Mouse (Mus musculus): Measurements from ENCODE around the gene Camsap2.

Camsap2 gene

DNA sequence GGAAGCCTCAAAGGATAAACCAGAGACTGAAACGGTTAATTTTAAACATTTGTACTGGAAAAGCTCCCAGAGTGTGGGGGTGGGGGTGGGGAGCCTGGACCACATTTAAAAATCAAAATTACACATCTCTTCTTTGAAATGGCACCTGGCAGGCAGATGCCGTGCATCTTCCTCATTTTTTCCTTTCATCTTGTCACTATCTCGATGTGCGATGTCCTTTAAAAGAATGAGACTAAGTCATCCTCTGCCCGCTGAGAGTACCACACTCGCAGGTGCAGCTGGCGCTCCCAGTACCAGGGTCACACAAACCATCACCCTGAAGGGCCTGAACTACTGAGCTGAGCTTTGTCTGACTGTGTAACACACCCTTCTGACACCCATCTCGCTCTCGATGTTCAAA, 87.4 kb downstream of the Camsap2 start:
- no peak for DNase-seq (ENCODE audit: low spot score)

DNA sequence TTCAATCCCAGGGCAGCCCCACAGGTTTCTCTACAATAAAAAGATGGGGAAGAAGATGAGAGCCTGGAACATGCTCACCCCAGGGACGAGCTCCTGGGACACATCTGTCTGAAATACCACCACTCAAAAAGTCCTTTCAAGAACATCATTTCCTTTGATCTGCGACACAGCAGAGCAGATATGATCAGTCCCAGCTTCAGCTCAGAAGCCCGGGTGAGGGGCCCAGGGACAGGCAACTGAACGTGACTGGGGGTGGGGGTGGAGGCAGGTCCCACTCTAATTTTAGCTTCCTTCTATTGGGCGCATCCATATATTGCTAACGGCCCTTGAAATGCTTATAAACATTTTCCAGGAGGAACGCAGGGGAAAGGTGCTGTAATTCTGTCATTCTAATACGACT, 90.2 kb downstream of the Camsap2 start:
- no peak for DNase-seq (ENCODE audit: low spot score)

DNA sequence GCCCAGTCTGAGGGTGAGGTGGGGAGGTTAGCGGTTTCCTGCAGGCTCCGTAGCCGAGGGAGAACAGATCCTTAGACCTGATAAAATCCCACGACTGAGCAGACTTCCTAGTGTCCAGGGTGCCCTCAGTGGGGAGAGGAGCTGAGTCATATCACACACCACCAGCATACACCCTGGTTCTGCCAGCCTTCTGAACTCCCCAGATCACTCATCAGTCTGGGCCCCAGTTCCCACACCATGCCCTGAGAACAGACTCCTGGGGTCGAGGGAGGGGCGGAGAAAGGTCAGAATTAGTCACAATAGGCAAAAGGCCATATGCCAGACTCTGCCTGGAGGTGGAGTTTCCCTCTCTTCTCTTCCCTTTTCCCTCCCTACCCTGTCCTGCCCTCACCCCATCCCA, 90.7 kb downstream of the Camsap2 start:
- DNase-seq (ENCODE audit: low spot score), result no peak

DNA sequence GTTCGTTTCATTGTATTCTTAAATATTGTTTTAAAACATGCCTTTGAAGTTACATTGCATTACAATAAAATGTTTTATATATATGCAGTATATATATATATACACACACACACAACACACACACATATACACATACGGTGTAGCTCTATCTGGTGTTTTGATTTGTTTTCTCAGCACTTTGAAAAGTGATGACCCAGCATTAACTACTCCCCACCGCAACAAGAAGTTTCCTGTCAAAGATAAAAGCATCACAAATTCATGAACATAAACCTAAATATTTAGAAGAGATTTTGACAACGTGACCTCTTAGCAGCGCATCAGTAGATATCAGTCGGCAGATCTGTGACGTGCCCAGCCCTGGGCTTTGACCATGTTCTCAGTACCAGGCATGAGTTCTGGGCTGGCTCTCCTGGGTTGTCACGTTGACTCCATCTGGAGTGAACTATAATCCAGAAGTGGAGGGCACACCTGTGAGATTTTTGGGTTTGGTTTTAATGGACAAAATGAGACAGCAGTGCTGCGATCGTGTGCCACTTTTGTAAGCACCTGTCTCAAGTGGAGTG, 91.3 kb downstream of the Camsap2 start:
- no peak for DNase-seq (ENCODE audit: low spot score)

DNA sequence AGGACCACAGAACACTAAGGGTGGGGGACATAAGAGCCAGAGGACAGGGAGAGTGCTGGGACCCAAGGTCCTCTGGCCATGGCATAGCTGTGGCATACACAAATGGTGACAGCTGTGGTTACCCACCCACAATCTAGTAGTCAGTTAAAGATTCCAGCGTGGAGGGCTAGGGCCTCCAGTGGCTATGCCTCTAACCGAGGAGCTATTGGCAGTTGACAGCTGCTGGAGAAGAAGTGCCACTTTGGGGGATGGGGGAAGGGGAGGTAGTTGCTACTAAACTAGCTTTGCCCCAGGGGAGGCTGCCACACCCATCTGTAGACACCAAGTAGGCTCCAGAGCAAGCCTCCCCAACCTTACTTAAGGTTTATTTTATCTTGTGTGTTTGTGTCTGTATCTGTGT, 92.4 kb downstream of the Camsap2 start:
- DNase-seq (ENCODE audit: low spot score), result no peak

DNA sequence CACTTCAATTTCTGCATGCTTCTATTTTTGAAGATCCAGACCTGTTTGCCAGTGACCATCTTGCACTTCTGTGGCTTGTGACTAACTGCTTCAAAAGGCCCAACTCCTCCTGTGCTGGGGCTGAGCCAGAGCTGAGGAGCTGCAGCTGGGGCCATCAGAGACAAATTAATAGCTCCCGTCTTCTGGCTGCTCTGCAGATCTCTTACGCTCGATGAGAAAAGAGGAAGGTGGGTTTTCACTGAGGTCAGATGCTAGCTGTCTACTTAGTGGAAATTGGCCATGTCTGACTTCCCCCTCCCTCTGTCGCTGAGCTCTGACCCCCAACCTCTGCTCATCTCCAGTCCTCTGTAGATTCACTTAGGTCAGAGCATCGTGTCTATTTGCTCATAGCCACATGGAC, 96.2 kb downstream of the Camsap2 start:
- no peak for DNase-seq (ENCODE audit: low spot score)

DNA sequence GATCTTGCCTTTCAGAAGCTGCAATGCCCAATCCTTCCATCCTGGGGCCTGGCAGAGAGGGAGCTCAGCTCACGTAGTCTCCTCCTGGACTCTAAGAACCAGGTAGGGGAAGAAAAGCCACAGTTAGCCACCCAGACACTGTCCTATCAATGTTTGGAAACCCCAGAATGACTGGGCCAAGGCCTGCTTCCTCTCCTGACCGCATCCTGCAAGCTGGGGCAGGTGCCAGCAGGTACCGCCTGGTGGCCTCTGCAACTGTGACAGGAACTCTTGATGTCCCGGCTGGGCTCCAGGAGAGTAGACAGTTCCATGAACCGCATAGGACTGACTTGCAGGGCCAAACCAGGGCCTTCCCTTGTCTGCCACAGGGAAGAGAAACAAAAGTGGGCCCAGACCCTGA, 98.5 kb downstream of the Camsap2 start:
- no peak for DNase-seq (ENCODE audit: low spot score)

DNA sequence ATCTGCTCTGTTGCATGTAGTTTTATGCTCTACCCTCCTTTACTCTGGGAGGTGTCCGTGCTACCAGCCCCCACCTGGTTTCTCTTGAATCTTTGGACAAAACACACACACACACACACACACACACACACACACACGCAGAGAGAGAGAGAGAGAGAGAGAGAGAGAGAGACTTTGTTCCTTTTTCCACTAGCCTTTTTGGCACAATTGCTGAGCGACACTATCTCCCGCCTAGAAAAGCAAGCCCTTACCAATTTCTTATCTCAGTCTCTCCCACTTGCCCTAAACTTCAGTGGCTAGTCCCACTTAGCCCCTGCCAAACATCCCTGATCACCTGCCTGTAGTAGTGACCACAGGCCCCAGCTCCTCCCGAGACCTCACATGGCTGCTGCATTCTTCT, 101.4 kb downstream of the Camsap2 start:
- DNase-seq (ENCODE audit: low spot score), result no peak

DNA sequence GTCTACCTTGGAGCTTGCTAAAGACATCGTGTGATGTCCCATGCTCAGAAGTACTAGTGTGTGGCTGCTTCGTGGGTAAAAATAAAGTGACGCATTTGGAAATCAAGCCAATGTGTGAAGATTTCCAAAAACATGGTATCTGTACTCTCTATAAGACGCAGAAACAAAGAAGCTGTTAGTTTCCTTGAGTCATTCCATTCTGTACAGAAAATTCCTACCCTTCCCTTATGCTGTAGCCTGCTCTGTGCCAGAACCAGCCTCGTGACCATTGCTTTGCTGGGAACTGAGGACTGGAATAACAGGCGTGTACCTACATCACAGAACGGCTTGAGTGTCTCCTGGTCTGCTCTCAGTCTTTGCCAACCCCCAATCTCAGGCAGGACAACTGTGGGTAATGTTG, 104.1 kb downstream of the Camsap2 start:
- DNase-seq (ENCODE audit: low spot score), result no peak

DNA sequence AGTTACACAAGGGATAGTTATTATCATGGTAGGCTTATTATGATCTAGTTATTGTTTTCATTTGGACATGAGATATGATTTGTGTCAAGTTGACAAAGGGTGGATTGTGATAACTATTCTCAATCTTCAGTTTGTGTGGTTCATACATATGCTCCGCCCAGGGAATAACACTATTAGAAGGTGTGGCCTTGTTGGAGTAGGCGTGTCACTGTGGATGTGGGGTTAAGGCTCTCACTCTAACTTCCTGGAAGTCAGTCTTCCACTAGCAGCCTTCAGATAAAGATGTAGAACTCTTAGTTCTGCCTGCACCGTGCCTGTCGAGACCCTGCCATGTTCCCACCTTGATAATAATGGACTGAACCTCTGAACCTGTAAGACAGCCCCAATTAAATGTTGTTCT, 107.4 kb downstream of the Camsap2 start:
- no peak for DNase-seq (ENCODE audit: low spot score)

DNA sequence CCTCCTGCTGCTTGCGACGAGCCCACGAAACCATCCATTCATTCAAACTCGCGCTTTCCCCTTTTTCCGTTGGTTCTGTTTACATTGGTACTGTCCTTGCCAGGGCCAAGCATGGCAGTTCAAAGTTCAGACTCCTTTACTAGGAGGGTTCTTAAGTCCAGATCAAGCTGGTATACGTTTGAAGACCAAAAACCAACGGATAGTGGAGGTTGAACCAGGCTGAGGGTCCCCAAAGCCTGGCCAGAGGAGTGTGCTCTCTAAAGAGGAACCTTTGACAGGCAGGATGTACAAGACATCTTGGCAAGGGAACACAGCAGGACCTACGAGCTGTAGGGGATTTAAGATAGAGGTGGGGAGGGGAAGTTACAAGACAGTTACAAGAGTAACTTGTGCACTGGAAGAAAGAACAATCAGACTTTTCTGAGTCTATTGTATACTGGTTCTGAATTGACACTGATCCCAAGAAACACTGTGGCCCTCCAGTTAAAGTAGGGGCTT, 111.3 kb downstream of the Camsap2 start:
- DNase-seq (ENCODE audit: low spot score), result no peak

DNA sequence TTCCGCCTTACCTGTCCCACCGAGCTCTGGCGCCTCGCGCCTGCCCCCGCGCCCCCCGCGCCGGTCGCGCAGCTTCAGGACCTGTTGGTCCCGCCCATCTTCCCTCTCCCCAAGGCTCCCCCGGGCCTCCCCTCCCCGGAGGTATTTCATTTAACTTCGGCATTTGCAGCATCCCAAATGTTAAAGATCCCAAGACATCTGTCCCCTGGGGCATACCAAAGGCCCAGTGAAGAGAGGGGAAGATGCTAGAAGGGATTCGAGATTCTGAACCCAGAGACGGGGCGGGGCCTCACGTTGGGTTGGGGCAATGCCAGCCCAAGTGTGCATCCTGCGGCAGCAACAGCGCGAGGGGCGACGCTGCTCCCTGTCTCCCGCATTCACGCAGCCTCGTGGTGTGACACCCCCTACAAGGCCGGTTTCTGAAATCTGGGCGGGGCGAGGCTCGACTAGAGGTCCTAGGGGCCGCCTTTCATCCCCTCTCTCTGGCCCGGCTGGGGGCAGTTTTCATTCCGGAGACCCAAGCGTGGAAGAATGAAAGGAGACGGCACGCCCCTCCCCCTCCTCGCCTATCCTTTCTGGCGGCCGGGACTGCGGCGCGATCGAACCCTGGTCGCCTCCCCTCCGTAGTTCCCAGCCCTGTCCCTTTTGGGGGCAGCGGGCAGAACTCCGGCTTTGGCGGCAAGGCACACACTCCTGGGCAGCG, 111.9 kb downstream of the Camsap2 start, which contains the start of gene Inava:
TSS of gene Inava (minus strand) at position 373 of the 703 bp plus-strand sequence.
- peak; percentile 89 for DNase-seq (ENCODE audit: low spot score)

DNA sequence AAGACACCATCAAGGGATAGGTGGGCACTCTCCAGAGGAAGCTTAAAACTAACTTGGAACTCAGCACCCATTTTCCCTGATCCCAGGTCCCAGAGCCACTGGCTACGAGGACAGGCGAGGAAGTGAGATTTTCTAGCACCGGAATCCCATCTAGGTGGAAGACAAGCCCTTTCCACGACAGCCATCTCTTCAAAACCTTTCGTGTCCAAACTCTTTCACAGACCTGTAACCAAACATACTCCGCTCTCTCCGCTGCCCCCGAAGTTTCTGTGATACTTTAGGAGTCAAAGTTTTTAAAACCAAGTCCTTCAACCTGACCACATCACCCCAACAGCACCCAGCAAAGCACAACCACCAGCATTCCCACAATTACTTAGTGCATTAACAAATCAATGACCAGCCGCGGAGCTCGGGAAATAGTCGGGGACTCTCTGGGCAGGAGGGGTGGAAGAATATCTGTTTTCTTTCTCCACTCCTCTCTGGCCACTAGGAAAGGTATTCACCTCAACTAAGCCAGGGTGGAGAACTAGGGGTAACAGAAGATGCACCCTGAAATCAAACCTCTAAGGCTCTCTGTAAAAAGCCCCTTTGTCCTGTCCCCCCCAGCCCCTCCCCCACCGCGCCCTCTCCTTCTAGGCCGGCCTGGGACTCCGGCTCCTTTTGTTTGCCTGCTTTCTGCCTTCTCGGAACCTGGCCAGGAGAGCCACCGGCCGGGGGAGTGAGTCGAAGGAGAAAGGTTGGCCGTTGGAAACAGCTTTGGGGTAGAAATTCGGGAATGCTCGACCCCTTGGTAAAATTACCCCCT, 112.7 kb downstream of the Camsap2 start:
- peak; percentile 43 for DNase-seq (ENCODE audit: low spot score)

DNA sequence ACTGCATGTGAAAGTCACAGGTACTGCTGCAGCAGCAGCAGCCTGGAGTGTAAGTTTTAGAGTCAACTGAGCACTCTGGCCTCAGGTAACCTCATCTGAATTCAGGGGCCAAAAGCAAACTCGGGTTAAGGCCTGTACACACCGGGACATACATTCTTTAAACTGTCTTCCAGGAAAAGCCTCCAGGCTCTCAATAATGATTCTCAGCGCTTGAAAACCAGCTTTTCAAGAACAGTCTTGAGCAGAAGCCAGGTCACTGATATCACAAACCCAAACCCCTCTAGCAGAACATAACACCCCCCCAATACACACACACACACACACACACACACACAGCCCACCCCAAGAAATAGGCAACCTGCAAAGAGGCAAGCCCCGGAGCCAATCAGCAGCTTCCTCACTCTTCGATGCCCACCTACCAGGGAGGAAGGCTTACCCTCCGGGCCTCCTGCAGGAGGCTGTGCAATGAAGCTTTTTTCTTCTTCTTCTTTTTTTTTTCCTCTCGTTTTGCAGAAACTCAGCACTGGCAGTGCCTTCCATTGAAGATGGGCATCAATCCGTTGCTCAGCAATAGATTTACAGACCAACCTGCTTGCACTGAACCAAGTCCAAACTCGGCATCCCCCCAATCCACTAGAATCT, 113.5 kb downstream of the Camsap2 start:
- DNase-seq (ENCODE audit: low spot score), result peak; percentile 29

DNA sequence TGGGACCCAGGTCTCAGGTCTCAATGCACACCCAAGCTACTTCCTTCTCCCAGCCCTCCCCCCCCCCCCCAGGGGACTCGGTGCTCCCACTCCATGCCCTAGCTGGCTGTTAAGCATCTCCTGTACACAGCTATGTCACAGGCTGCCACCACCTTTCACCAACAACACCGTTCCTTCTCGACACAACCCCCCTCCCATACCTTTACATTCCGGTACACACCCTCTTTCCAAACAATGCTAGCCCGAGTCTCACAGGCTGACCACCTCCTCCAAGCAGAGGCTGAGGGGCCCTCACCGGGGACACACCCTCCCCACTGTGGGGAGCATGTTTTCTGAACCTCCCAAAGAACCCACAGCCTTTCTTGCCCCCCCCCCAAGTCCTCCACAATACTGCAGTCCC, 114.3 kb downstream of the Camsap2 start:
- DNase-seq (ENCODE audit: low spot score), result peak; percentile 78

DNA sequence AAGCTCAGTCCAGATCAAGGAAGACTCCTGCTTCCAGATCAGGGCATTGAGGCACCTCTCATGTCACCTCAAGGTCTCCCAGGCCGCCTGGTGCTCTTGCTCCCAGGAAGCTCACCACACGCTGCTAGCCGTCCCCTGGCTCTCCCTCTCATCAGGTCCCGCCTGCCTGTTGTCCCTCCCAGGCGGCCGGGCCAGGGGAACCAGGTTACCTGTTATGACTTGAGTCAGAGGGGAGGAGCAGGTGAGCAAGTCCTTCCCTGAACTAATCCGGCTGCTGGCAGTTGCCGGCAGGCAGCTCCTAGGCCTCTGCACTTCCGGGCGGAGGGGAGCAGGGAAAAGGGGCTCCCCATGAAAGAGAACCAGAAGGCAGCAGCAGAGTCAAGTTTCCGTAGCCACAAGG, 115.7 kb downstream of the Camsap2 start:
- DNase-seq (ENCODE audit: low spot score), result peak; percentile 72

DNA sequence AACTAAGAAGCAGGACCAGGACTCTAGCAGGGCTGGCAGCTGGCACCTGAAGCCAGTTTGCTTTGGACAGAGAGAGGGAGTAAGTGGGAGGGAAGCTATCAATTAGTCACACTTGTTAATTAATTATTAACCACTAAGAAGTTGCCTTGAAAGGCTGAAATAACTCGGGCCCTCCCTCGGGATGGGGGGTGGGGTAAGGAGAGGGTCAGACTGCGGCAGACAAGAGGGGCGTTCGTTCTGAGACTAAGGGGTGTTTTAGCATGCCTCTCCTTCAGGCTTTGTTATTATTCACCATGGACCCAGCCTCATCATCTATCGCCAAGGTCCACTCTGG, 116.9 kb downstream of the Camsap2 start:
- peak; percentile 80 for DNase-seq (ENCODE audit: low spot score)

DNA sequence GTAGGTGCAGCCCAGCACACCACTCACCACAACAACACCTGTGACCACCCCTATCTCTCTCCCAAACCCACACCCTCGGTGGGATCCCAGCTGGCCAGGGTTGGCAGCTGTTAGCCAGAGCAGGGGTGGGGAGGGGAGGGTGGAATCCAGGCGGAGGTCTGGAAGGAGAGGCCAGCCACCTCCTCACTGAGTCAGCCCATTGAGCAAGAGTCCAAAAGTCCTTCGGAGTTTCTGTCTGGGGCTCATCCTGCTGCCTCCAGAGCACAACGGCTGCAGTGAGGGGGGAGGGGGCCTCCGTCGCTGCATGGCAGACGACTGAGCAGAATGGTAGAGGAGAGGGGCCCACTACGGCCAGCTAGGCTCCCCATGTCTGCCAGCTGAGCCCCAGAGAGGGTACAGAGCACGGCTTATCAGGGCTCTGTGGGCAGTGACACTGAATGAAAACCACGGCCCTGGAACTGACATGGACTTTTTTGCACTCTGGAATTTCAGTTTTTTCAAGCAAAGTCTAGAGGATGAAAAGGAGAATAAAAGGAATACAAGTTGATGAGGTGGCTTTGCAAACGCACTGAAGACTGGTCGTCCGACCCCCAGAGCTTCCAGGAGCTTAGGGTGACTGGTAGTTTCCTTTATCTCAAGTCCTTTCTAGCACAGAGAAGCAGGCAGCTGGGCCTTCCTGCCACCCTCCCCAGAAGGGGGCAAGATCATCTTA, 117.4 kb downstream of the Camsap2 start:
- DNase-seq (ENCODE audit: low spot score), result peak; percentile 90

DNA sequence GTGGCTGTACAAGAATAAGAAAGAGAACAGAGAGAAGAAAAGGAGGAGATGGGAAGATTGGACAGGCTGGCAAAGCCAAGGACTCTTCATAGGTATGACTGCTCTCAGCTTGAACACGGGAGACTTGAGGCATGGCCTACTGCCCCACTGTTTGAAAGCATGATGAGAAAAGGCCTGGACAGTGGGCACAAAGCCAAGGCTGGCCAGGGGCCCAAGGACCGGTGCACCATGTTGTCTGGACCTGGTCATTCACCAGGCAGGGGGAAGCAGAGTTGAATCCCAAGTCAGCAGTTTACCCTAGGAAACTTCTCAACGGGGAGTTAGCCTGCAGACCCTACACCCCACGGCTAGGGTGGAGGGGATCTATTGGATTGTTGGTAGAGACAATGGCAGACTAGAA, 118.0 kb downstream of the Camsap2 start:
- DNase-seq (ENCODE audit: low spot score), result no peak

DNA sequence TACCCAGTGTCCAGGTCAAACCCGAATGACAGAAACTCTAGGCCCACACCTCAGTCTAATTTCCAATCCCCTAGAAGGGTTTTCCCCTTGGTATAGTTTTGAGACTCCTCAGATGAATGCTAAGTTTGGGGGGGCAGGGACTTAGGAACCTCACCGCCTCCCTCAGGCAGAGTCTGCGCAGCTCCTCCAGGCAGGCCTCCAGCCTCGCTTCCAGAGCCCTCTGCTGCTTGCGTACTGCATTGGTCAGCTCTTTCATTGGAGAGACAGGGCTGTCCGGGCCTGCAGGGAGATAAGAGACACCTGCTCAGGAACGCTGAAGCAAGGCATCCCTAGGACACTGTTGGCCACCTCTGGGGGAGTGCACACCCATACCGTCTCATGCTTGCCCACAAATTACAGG, 119.3 kb downstream of the Camsap2 start:
- DNase-seq (ENCODE audit: low spot score), result no peak

DNA sequence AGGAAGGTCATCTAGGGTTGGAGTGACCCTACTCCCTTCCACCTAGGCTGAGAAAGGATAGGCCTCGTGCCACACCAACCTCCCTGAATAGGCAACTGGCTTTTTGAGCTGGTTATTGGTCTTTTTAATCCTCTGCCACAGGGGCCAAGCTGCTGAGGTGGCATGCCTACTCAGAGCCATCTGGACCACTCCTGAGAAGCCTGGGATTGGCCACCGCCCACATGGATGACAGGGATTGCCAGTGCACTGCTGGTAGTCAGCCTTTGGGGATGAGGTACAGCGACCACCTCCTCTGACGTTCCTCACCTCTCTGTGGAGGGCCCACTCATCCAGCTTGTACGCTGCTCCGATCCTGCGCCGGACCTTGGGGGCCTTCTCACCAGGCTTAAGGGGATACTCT, 120.1 kb downstream of the Camsap2 start:
- no peak for DNase-seq (ENCODE audit: low spot score)

DNA sequence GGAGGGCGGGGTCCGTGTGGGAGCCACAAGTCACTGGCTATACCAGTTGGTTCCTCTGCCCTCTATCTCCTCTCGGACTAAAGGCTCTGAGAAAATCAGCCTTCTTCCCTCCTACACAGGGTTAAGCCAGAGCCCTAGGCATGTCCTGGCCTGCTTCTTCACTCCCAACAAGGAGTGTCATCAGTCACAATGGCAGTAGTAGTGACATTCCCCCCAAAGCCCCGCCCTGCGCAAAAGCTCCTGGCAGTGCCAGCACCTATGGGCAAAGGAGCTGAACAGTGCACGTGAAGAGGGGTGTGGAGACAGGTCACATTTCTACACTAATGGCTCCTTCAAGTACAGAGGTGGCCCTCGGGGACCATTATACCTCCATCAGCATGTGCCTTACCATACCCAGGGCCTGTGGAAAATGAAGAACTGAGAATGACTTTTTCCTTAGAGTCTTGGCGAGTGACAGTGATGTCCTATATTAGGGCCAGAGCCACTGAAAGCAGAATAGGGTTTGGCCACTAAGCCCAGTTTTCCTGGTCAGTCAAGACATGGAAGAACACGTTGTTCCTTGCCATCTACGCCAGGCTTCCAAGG, 122.1 kb downstream of the Camsap2 start:
- no peak for DNase-seq (ENCODE audit: low spot score)

All from yolk sac, embryonic 10.5 days (tissue).